Mouse (Mus musculus) MEL-GATA-1-ER (cell line): ENCODE measurements at regions not wholly inside any gene's neighbourhood (a gene's known extent, or its start where the extent isn't known, plus 50 kb on each side); places are given as distances from the start of the nearest gene placed in this dataset.

ENCODE experiments used
- DNase-seq: peaks from one replicate; pipeline ENCODE4 v3.0.0-alpha.2; 2012; ENCODE audit warnings: low read depth; ENCODE audit errors: extremely low read depth

- no peak for DNase-seq
Measured at GRCm38 (mm10) chr6:94818220-94818619, 118.3 kb upstream of the Lrig1 start.

- no peak for DNase-seq
Measured at GRCm38 (mm10) chr6:94816161-94816560, 116.2 kb upstream of the Lrig1 start.

- no peak for DNase-seq
Measured at GRCm38 (mm10) chr6:94814711-94815110, 114.8 kb upstream of the Lrig1 start.

GRCm38 (mm10) chr6:94813481-94814148 lies 113.7 kb upstream of the Lrig1 start:
- DNase-seq: no peak

GRCm38 (mm10) chr6:94811846-94812245 lies 111.9 kb upstream of the Lrig1 start:
- DNase-seq: no peak

GRCm38 (mm10) chr6:94807216-94807615 lies 107.3 kb upstream of the Lrig1 start:
- no peak for DNase-seq

GRCm38 (mm10) chr6:94806481-94807160 lies 106.7 kb upstream of the Lrig1 start:
- no peak for DNase-seq

- no peak for DNase-seq
Measured at GRCm38 (mm10) chr6:94805685-94806084, 105.7 kb upstream of the Lrig1 start.

- no peak for DNase-seq
Measured at GRCm38 (mm10) chr6:94804284-94804815, 104.4 kb upstream of the Lrig1 start.

GRCm38 (mm10) chr6:94801039-94801438 lies 101.1 kb upstream of the Lrig1 start:
- DNase-seq: no peak

GRCm38 (mm10) chr6:94798545-94799211 lies 98.7 kb upstream of the Lrig1 start:
- no peak for DNase-seq

- no peak for DNase-seq
Measured at GRCm38 (mm10) chr6:94795442-94795841, 95.5 kb upstream of the Lrig1 start.

- DNase-seq: no peak
Measured at GRCm38 (mm10) chr6:94793555-94793954, 93.6 kb upstream of the Lrig1 start.

- DNase-seq: no peak
Measured at GRCm38 (mm10) chr6:94792312-94792711, 92.4 kb upstream of the Lrig1 start.

GRCm38 (mm10) chr6:94789308-94789763 lies 89.4 kb upstream of the Lrig1 start:
- no peak for DNase-seq

- no peak for DNase-seq
Measured at GRCm38 (mm10) chr6:94783471-94783870, 83.5 kb upstream of the Lrig1 start.

GRCm38 (mm10) chr6:94780621-94781020 lies 80.7 kb upstream of the Lrig1 start:
- no peak for DNase-seq

- DNase-seq: no peak
Measured at GRCm38 (mm10) chr6:94779854-94780253, 79.9 kb upstream of the Lrig1 start.

GRCm38 (mm10) chr6:94779213-94779612 lies 79.3 kb upstream of the Lrig1 start:
- DNase-seq: no peak

GRCm38 (mm10) chr6:94778797-94779196 lies 78.8 kb upstream of the Lrig1 start:
- DNase-seq: no peak

- DNase-seq: no peak
Measured at GRCm38 (mm10) chr6:94776585-94776984, 76.6 kb upstream of the Lrig1 start.

- DNase-seq: no peak
Measured at GRCm38 (mm10) chr6:94774871-94775270, 74.9 kb upstream of the Lrig1 start.
